Mouse (Mus musculus): ENCODE measurements around the gene Cped1. TPM values are rescaled to one million over a fixed set of nuclear protein-coding genes. Genes with fewer than 3 reads are reported as not detected.

Gene Cped1
- total and polyA plus RNA-seq, 3 experiments, result not detected

- H3K9ac ChIP-seq (ENCODE audit: control insufficient read depth, low read depth, low read length, poor library complexity, severe bottlenecking), result no peak overlapping the region
- H3K9me3 ChIP-seq (replicated peaks; ENCODE audit: insufficient read depth, low read length), result no peaks in the 10 kb centered on the region
- no peaks in the 10 kb centered on the region for H3K79me2 ChIP-seq (ENCODE audit: control insufficient read depth, insufficient read depth, low read length, poor library complexity)
- DNase-seq (ENCODE audit: low read depth, low spot score), result no peak
- no peak for TF ChIP-seq TCF12 (IDR thresholded peaks at IDR 0.05; ENCODE audit: low read depth, low read length)
- no peak for TF ChIP-seq UBTF (IDR thresholded peaks at IDR 0.05; ENCODE audit: borderline replicate concordance, insufficient read depth, low read depth, low read length)
- no peak for TF ChIP-seq MYC (IDR thresholded peaks at IDR 0.05; ENCODE audit: low read depth, low read length)
- no peak for TF ChIP-seq ZNF384 (IDR thresholded peaks at IDR 0.05; ENCODE audit: low read depth, low read length)
- no peak for TF ChIP-seq MAFK (IDR thresholded peaks at IDR 0.05; ENCODE audit: borderline replicate concordance, low read depth, low read length)
- no peak for TF ChIP-seq RAD21 (IDR thresholded peaks at IDR 0.05; ENCODE audit: low read depth, low read length)
- no peak for TF ChIP-seq HCFC1 (IDR thresholded peaks at IDR 0.05; ENCODE audit: low read depth, low read length)
- TF ChIP-seq SIN3A (IDR thresholded peaks at IDR 0.05; ENCODE audit: low read length), result no peak
- no peak for TF ChIP-seq NELFE (IDR thresholded peaks at IDR 0.05; ENCODE audit: low read depth, low read length)
- TF ChIP-seq POLR2AphosphoS5 (IDR thresholded peaks at IDR 0.05; ENCODE audit: borderline replicate concordance, low read depth, low read length), result no peak
- TF ChIP-seq NRF1 (IDR thresholded peaks at IDR 0.05; ENCODE audit: insufficient read depth, low read depth, low read length, poor library complexity, severe bottlenecking), result no peak
- TF ChIP-seq ZC3H11A (IDR thresholded peaks at IDR 0.05; ENCODE audit: low read depth, low read length), result no peak
- TF ChIP-seq MXI1 (IDR thresholded peaks at IDR 0.05; ENCODE audit: low read depth, low read length), result no peak
- no peak for TF ChIP-seq POLR2AphosphoS2 (IDR thresholded peaks at IDR 0.05; ENCODE audit: low read length)
- TF ChIP-seq ETS1 (IDR thresholded peaks at IDR 0.05; ENCODE audit: low read depth, low read length), result no peak
- TF ChIP-seq JUND (IDR thresholded peaks at IDR 0.05; ENCODE audit: low read depth, low read length), result no peak
- TF ChIP-seq MEF2A (IDR thresholded peaks at IDR 0.05; ENCODE audit: extremely low read depth, insufficient replicate concordance, low read depth, low read length, poor library complexity, severe bottlenecking), result no peak
- no peak for TF ChIP-seq KAT2A (conservative IDR thresholded peaks at IDR 0.05; ENCODE audit: low read depth, low read length)
- H3K4me1 ChIP-seq (ENCODE audit: control insufficient read depth in 1 of 2, insufficient read depth in 2 of 2, low read length in 2 of 2), result no peaks in the 10 kb centered on the region
- H3K36me3 ChIP-seq (ENCODE audit: control insufficient read depth in 1 of 2, insufficient read depth in 2 of 2, low read length in 2 of 2), result no peaks in the 10 kb centered on the region
- no peaks in the 10 kb centered on the region for H3K27me3 ChIP-seq (ENCODE audit: control insufficient read depth in 1 of 2, insufficient read depth in 2 of 2, low read length in 2 of 2)
- H3K4me3 ChIP-seq (ENCODE audit: control insufficient read depth in 1 of 2, insufficient read depth in 1 of 2, low read depth in 2 of 2, low read length in 2 of 2), result no peak overlapping the region
- H3K27ac ChIP-seq (ENCODE audit: control insufficient read depth, low read depth, low read length), result no peak overlapping the region
Observed at GRCm38 (mm10) chr6:22033188-22033587, 47.5 kb downstream of the Cped1 start.

- TF ChIP-seq ZMIZ1 (IDR thresholded peaks at IDR 0.05; ENCODE audit: low read depth, low read length) (no peak), CHD2 (IDR thresholded peaks at IDR 0.05; ENCODE audit: low read length) (no peak), MAZ (IDR thresholded peaks at IDR 0.05; ENCODE audit: low read depth, low read length) (no peak), ZNF384 (IDR thresholded peaks at IDR 0.05; ENCODE audit: low read depth, low read length) (no peak), KAT2A (conservative IDR thresholded peaks at IDR 0.05; ENCODE audit: low read depth, low read length) (no peak)
- H3K27me3 ChIP-seq (ENCODE audit: control insufficient read depth in 1 of 2, insufficient read depth in 2 of 2, low read length in 2 of 2), result no peaks in the 10 kb centered on the region
- no peaks in the 10 kb centered on the region for H3K4me1 ChIP-seq (ENCODE audit: control insufficient read depth in 1 of 2, insufficient read depth in 2 of 2, low read length in 2 of 2)
- no peak for DNase-seq (ENCODE audit: low read depth, low spot score)
- H3K9me3 ChIP-seq (replicated peaks; ENCODE audit: insufficient read depth, low read length), result no peaks in the 10 kb centered on the region
- H3K9ac ChIP-seq (ENCODE audit: control insufficient read depth, low read depth, low read length, poor library complexity, severe bottlenecking), result no peak overlapping the region
- H3K27ac ChIP-seq (ENCODE audit: control insufficient read depth, low read depth, low read length), result no peak overlapping the region
- no peaks in the 10 kb centered on the region for H3K79me2 ChIP-seq (ENCODE audit: control insufficient read depth, insufficient read depth, low read length, poor library complexity)
- H3K36me3 ChIP-seq (ENCODE audit: control insufficient read depth in 1 of 2, insufficient read depth in 2 of 2, low read length in 2 of 2), result no peaks in the 10 kb centered on the region
- H3K4me3 ChIP-seq (ENCODE audit: control insufficient read depth in 1 of 2, insufficient read depth in 1 of 2, low read depth in 2 of 2, low read length in 2 of 2), result no peak overlapping the region
Observed at GRCm38 (mm10) chr6:22035408-22035807, 49.7 kb downstream of the Cped1 start.
